Mouse (Mus musculus) forebrain, embryonic 16.5 days (tissue): Measurements from ENCODE around the gene Mthfd1l. TPM values are rescaled to one million over a fixed set of nuclear protein-coding genes. Genes with fewer than 3 reads are reported as not detected.

ENCODE experiments used
- ATAC-seq: fragments of 200-750 bp; cut with Nextera tagmentation; 2 replicates; pipeline ENCODE4 v1.8.0; 2017; ENCODE audit warnings: mild to moderate bottlenecking, moderate library complexity
- H3K27ac ChIP-seq: fragments of 300-500 bp; sonication (generic); 2 replicates; pipeline ENCODE4 v1.5.1; 2014; ENCODE audit warnings: low read length, control low read depth
- H3K27me3 ChIP-seq: fragments of 300-500 bp; sonication (generic); replicated peaks from 2 replicates; pipeline ENCODE4 v1.6.1; 2014; ENCODE audit warnings: low read length; ENCODE audit not compliant: control insufficient read depth, insufficient read depth
- H3K36me3 ChIP-seq: fragments of 300-500 bp; sonication (generic); 2 replicates; pipeline ENCODE4 v1.6.1; 2014; ENCODE audit not compliant: control insufficient read depth, insufficient read depth
- H3K4me1 ChIP-seq: fragments of 300-500 bp; sonication (generic); replicated peaks from 2 replicates; pipeline ENCODE4 v1.6.1; 2014; ENCODE audit warnings: low read length; ENCODE audit not compliant: control insufficient read depth, insufficient read depth
- H3K4me2 ChIP-seq: fragments of 300-500 bp; sonication (generic); 2 replicates; pipeline ENCODE4 v1.6.1; 2014; ENCODE audit warnings: mild to moderate bottlenecking, low read length, control low read depth
- H3K4me3 ChIP-seq: fragments of 300-500 bp; sonication (generic); replicated peaks from 2 replicates; pipeline ENCODE4 v1.5.1; 2014; ENCODE audit warnings: mild to moderate bottlenecking, low read length, control low read depth
- H3K9ac ChIP-seq: fragments of 300-500 bp; sonication (generic); replicated peaks from 2 replicates; pipeline ENCODE4 v1.6.1; 2014; ENCODE audit warnings: low read depth, low read length, control low read depth
- H3K9me3 ChIP-seq: fragments of 300-500 bp; sonication (generic); 2 replicates; pipeline ENCODE4 v1.6.1; 2016; ENCODE audit warnings: low read length; ENCODE audit not compliant: control insufficient read depth
- WGBS: fragments of 180-500 bp; shearing (Covaris S2); extraction: QIAGEN DNeasy Blood & Tissue Kit; methylation state at CpG from one replicate; pipeline ENCODE4 v1.1.7; 2014; 5-methylcytosine and 5-hydroxymethylcytosine counted together
- polyA plus RNA-seq: library from polyadenylated mRNA; unstranded; fragments of >200 nt; fragmentation: Nextera tagmentation; extraction: Ambion mirVana; gene quantifications from 2 replicates; pipeline ENCODE4 v1.2.1, GENCODE M21; 2015

Gene Mthfd1l
- polyA plus RNA-seq, result 3.9 and 4.6 TPM in 2 replicates

DNA sequence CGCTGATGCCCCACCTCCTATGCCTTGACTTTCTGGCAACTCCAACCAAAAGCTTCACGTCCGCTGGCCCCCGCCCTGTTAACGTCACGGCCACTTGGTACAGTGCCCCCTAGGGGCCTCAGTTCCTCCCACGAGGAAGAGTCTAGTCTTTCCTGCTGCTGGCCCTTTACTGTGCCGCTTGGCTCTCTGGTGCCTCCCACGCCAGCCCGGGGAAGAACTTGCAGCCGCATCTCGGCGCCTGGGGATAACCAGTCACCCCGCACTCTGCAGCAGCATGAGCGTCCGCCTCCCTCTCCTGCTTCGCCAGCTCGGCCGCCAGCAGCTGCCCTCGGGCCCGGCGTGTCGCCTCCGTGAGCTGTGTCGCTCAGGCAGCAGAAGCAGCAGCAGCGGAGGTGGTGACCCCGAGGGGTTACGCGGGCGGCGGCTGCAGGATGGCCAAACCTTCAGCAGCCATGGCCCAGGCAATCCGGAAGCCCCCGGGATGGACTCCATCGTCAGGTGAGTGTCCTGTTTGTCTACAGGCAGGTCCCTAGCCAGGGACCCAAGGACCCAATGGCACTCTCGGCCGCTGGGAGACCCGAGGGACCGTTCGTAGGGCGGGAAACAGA lies at the start of gene Mthfd1l:
Mthfd1l (plus strand) TSS at position 138 of the 608 bp plus-strand sequence.
- 0% methylated on average over 40 of the region's 40 CpGs for WGBS
- Histone ChIP-seq H3K9ac (peak within 1 kb of the TSS; percentile 81), H3K4me1 (peaks cover 6% of the 10 kb centered on the region), H3K9me3 (no peaks in the 10 kb centered on the region), H3K4me2 (peak within 1 kb of the TSS; percentile 80), H3K4me3 (peak within 1 kb of the TSS; percentile 70), H3K27ac (peak within 1 kb of the TSS; percentile 76), H3K27me3 (no peaks in the 10 kb centered on the region), H3K36me3 (no peaks in the 10 kb centered on the region)
- ATAC-seq, result peak; percentile 80

DNA sequence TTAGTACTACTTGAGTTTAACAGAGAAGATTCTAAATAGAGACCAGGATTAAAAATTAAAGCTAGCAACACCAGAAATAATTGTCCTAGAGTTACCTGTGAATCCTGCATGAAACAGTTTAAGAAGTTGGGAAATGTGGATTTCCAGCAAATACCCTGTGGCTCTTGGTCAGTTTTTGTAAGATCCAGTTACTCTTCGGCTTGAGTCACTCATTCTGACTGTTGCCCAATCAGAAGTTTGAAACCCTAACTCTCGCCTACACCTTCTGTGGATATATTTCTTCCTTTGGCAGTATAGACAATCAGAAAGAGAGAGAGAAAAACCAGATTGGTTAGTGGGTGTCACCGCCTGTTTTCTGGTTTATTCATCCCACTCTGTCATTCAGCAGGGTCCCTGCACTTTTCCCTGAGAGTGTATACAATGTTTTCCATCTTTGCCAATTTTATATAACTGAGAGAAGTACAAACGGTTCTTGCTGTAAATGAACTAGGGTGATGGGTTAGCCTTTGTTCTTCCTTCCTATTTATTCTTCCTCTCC lies 44.8 kb upstream of the Mthfd1l start:
- Histone ChIP-seq H3K9ac (no peak overlapping the region), H3K27me3 (no peaks in the 10 kb centered on the region), H3K4me2 (no peak overlapping the region), H3K27ac (no peak overlapping the region), H3K4me3 (no peak overlapping the region), H3K36me3 (no peaks in the 10 kb centered on the region), H3K4me1 (no peaks in the 10 kb centered on the region), H3K9me3 (no peaks in the 10 kb centered on the region)
- 82% methylated on average over 4 of the region's 4 CpGs for WGBS
- ATAC-seq, result no peak

- Histone ChIP-seq H3K4me3 (no peak overlapping the region), H3K36me3 (no peaks in the 10 kb centered on the region), H3K9me3 (no peaks in the 10 kb centered on the region), H3K27me3 (no peaks in the 10 kb centered on the region), H3K9ac (no peak overlapping the region), H3K4me2 (no peak overlapping the region), H3K4me1 (no peaks in the 10 kb centered on the region), H3K27ac (no peak overlapping the region)
- ATAC-seq, result no peak
Observed at GRCm38 (mm10) chr10:3931831-3932230, 41.1 kb upstream of the Mthfd1l start.

- no peaks in the 10 kb centered on the region for H3K27me3 ChIP-seq
- no peak overlapping the region for H3K4me2 ChIP-seq
- no peaks in the 10 kb centered on the region for H3K4me1 ChIP-seq
- H3K36me3 ChIP-seq, result no peaks in the 10 kb centered on the region
- no peak for ATAC-seq
- no peak overlapping the region for H3K9ac ChIP-seq
- no peak overlapping the region for H3K27ac ChIP-seq
- H3K4me3 ChIP-seq, result no peak overlapping the region
- 83% methylated on average over 12 of the region's 12 CpGs for WGBS
- no peaks in the 10 kb centered on the region for H3K9me3 ChIP-seq
Observed at GRCm38 (mm10) chr10:3933311-3933940, 39.5 kb upstream of the Mthfd1l start.

- H3K4me2 ChIP-seq, result no peak overlapping the region
- no peak overlapping the region for H3K27ac ChIP-seq
- no peak overlapping the region for H3K4me3 ChIP-seq
- H3K9ac ChIP-seq, result no peak overlapping the region
- H3K36me3 ChIP-seq, result no peaks in the 10 kb centered on the region
- no peaks in the 10 kb centered on the region for H3K4me1 ChIP-seq
- no peaks in the 10 kb centered on the region for H3K27me3 ChIP-seq
- no peak for ATAC-seq
- no peaks in the 10 kb centered on the region for H3K9me3 ChIP-seq
Observed at GRCm38 (mm10) chr10:3936864-3937263, 36.1 kb upstream of the Mthfd1l start.

DNA sequence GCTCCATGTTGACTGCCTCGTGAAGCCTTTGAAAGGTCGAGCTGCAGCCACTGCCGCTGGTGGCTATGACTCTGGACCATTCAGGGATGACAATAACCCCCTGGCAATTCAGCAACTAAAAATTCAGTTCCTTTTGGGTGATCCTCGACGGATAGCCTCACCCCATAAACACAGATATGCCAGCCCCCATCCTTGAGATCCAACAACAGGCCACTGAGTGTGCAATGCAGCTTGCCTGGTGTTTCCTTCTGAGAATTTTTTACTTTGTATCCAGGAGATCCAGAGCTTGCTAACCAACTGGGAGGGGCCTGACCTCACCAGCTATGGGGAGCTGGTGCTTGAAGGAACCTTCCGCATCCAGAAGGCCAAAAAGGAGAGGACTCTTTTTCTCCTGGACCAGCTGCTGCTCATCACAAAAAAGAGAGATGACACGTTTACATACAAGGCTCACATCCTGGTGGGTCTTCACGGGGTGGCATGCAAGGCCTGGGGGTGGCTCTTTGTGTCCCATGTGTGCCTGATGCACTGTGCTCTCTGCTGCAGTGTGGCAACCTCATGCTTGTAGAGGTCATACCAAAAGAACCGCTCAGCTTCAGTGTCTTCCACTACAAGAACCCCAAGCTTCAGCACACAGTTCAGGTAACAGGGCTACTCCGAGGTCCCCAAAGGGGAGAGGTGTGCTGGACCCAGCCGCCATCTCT lies 32.9 kb upstream of the Mthfd1l start:
- Histone ChIP-seq H3K4me1 (no peaks in the 10 kb centered on the region), H3K4me3 (no peak overlapping the region), H3K27ac (no peak overlapping the region), H3K4me2 (no peak overlapping the region), H3K36me3 (no peaks in the 10 kb centered on the region), H3K9me3 (no peaks in the 10 kb centered on the region), H3K27me3 (no peaks in the 10 kb centered on the region), H3K9ac (no peak overlapping the region)
- ATAC-seq, result no peak
- 93% methylated on average over 11 of the region's 11 CpGs for WGBS

- Histone ChIP-seq H3K27ac (no peak overlapping the region), H3K36me3 (no peaks in the 10 kb centered on the region), H3K27me3 (no peaks in the 10 kb centered on the region), H3K4me2 (no peak overlapping the region), H3K4me1 (no peaks in the 10 kb centered on the region), H3K4me3 (no peak overlapping the region), H3K9me3 (no peaks in the 10 kb centered on the region), H3K9ac (no peak overlapping the region)
- no peak for ATAC-seq
- 86% methylated on average over 6 of the region's 6 CpGs for WGBS
Observed at GRCm38 (mm10) chr10:3940596-3940975, 32.3 kb upstream of the Mthfd1l start.

GRCm38 (mm10) chr10:3941054-3941757 lies 31.7 kb upstream of the Mthfd1l start:
- Histone ChIP-seq H3K9ac (no peak overlapping the region), H3K4me1 (no peaks in the 10 kb centered on the region), H3K36me3 (no peaks in the 10 kb centered on the region), H3K27me3 (no peaks in the 10 kb centered on the region), H3K27ac (no peak overlapping the region), H3K4me3 (no peak overlapping the region), H3K9me3 (no peaks in the 10 kb centered on the region), H3K4me2 (no peak overlapping the region)
- ATAC-seq, result no peak
- 37% methylated on average over 11 of the region's 11 CpGs for WGBS

DNA sequence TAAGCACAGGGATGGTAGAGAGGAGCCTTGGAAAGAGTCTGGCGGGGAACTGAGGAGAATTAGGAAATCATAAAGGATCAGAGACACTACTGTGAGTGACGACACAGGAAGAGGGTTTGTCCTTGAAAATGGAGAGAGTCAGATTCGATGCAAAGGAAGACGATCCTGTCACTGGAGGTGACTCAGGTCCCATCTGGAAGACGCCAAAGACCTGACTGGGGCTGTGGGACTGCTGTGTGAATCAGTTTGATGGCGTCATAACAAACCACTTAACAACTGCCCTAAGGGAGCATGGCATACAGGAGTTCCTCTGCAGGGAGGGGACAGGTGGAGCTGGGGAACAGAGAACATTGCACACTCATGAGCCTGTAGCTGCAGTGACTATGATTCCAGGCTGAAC lies 30.6 kb upstream of the Mthfd1l start:
- H3K27me3 ChIP-seq, result no peaks in the 10 kb centered on the region
- H3K9me3 ChIP-seq, result no peaks in the 10 kb centered on the region
- 74% methylated on average over 6 of the region's 6 CpGs for WGBS
- H3K4me1 ChIP-seq, result no peaks in the 10 kb centered on the region
- no peak overlapping the region for H3K27ac ChIP-seq
- H3K4me2 ChIP-seq, result no peak overlapping the region
- no peak overlapping the region for H3K4me3 ChIP-seq
- H3K9ac ChIP-seq, result no peak overlapping the region
- no peak for ATAC-seq
- H3K36me3 ChIP-seq, result no peaks in the 10 kb centered on the region
